Mouse (Mus musculus): ENCODE measurements at regions not wholly inside any gene's neighbourhood (a gene's known extent, or its start where the extent isn't known, plus 50 kb on each side); places are given as distances from the start of the nearest gene placed in this dataset.

DNA sequence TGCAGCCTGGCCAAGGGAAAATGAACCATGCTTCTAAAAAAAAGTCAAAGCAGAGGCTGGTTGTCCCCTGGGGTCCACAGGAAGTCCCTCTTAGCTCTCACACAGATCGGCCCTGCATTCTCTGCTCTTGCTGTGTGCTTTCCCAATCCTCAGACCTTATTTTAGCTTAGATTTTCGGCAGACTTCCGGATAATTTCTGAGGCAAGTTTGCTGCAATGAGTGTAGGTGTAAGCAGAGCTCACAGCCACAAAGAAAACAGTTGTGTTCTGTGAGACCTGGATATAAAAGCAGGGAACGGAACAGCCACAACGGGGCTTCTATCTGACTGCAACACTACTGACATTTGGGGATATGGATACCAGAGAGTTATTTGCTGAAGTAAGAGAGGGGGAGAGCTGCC, 271.9 kb downstream of the Xpnpep1 start:
- no peaks in the 10 kb centered on the region for H3K4me1 ChIP-seq (ENCODE audit: control insufficient read depth, insufficient read depth, low read length)
- 70% methylated on average over 5 of the region's 5 CpGs for WGBS
- H3K4me3 ChIP-seq (replicated peaks; ENCODE audit: control insufficient read depth, low read depth, low read length): no peak overlapping the region
- TF ChIP-seq POLR2A (IDR thresholded peaks at IDR 0.05; ENCODE audit: borderline replicate concordance, control insufficient read depth, low read depth, low read length) (no peak), CTCF (IDR thresholded peaks at IDR 0.05; ENCODE audit: control insufficient read depth, insufficient read depth, low read length) (no peak)
- no peak overlapping the region for H3K27ac ChIP-seq (ENCODE audit: control insufficient read depth, insufficient read depth, low read depth, low read length, poor library complexity)

DNA sequence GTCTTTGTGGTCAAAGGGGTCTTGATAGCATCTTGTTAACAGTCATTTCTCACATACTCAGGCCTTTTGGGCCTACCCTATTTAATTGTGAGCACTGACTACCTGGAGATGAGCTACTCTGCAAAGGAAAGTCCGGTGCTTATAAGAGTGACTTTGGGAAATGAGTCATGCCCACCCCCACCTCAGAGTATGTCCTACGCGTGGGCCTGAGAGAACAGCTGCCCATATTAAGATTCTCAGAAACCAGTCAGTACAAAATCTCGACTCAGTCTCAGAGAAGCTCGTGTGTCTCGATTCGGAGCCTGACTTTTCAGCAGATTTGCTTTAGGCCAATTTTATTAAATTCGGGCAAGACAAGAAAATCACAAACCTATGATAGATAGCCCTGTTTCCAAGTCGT, 301.1 kb downstream of the Xpnpep1 start:
- Histone ChIP-seq H3K4me1 (ENCODE audit: control insufficient read depth, insufficient read depth, low read length) (no peaks in the 10 kb centered on the region), H3K27ac (ENCODE audit: control insufficient read depth, insufficient read depth, low read depth, low read length, poor library complexity) (no peak overlapping the region), H3K4me3 (replicated peaks; ENCODE audit: control insufficient read depth, low read depth, low read length) (no peak overlapping the region)
- WGBS: 80% methylated on average over 9 of the region's 9 CpGs
- TF ChIP-seq POLR2A (IDR thresholded peaks at IDR 0.05; ENCODE audit: borderline replicate concordance, control insufficient read depth, low read depth, low read length) (no peak), CTCF (IDR thresholded peaks at IDR 0.05; ENCODE audit: control insufficient read depth, insufficient read depth, low read length) (no peak)

DNA sequence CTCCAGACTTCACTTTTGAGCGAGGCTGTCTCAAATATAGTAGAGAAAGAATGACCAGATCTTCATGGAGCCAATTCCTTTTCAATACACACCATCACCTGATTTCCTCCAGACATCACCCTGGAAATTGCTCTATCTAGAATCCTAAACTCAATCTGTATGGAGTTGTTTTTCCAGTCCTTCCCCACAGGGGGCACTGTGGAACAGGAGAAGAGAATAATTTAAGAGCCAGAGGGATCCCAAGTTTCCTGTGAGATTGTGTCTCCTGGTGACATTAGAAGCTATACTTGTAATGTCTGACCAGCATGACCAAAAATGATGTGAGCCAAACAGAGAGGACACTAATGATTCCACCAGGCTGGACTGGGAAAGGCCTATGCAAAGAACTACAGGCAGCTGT, 318.2 kb downstream of the Xpnpep1 start:
- no peak overlapping the region for H3K27ac ChIP-seq (ENCODE audit: control insufficient read depth, insufficient read depth, low read depth, low read length, poor library complexity)
- no peaks in the 10 kb centered on the region for H3K4me1 ChIP-seq (ENCODE audit: control insufficient read depth, insufficient read depth, low read length)
- H3K4me3 ChIP-seq (replicated peaks; ENCODE audit: control insufficient read depth, low read depth, low read length): no peak overlapping the region
- 24% methylated on average over 1 of the region's 1 CpGs for WGBS
- TF ChIP-seq POLR2A (IDR thresholded peaks at IDR 0.05; ENCODE audit: borderline replicate concordance, control insufficient read depth, low read depth, low read length) (no peak), CTCF (IDR thresholded peaks at IDR 0.05; ENCODE audit: control insufficient read depth, insufficient read depth, low read length) (no peak)

DNA sequence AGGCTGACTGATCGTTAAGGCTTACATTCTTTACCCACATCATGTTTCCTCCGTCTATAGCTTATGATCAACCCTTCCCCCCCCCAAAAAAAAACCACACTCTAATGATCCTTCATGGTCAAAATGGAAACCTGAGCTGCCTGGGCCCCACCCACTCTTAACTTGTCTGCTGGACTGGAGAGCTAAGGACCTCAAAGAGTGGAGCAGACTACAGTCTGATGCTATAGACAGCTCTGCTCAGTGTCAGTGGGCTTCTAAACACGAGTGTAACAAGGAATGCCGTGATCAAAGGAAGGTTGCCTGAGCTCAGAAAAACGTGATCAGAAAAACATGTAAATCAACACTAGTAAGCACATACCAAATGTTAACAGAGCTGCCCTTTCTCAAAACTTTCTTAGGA, 324.7 kb downstream of the Xpnpep1 start:
- WGBS: 67% methylated on average over 5 of the region's 5 CpGs
- TF ChIP-seq CTCF (IDR thresholded peaks at IDR 0.05; ENCODE audit: control insufficient read depth, insufficient read depth, low read length) (no peak), POLR2A (IDR thresholded peaks at IDR 0.05; ENCODE audit: borderline replicate concordance, control insufficient read depth, low read depth, low read length) (no peak)
- H3K27ac ChIP-seq (ENCODE audit: control insufficient read depth, insufficient read depth, low read depth, low read length, poor library complexity): no peak overlapping the region

DNA sequence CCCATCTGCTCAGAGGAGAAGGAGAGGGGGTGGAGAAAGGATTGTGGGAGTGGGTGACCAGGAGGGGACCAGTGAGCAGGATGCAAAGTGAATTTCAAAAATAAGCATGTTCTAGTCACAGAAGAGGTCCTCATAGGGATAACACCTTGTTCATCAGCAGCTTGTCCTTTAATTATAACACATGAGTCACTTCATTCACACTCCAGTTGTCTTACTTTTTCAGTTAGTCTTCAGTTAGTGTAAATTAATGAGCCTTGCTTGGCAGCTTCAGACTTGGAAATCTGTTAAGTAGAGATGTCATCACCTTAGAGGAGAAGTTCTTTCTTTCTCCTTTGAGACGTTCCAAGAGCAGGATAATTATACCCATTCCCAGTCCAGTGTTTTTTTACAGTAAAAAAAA, 332.3 kb downstream of the Xpnpep1 start:
- H3K4me1 ChIP-seq (ENCODE audit: control insufficient read depth, insufficient read depth, low read length): no peaks in the 10 kb centered on the region
- TF ChIP-seq POLR2A (IDR thresholded peaks at IDR 0.05; ENCODE audit: borderline replicate concordance, control insufficient read depth, low read depth, low read length) (no peak), CTCF (IDR thresholded peaks at IDR 0.05; ENCODE audit: control insufficient read depth, insufficient read depth, low read length) (no peak)
- 77% methylated on average over 1 of the region's 1 CpGs for WGBS
- no peak overlapping the region for H3K27ac ChIP-seq (ENCODE audit: control insufficient read depth, insufficient read depth, low read depth, low read length, poor library complexity)
- H3K4me3 ChIP-seq (replicated peaks; ENCODE audit: control insufficient read depth, low read depth, low read length): no peak overlapping the region

More for the DNA sequence above, 324.7 kb downstream of the Xpnpep1 start:
- no peaks in the 10 kb centered on the region for H3K4me1 ChIP-seq (ENCODE audit: control insufficient read depth, insufficient read depth, low read length)
- no peak overlapping the region for H3K4me3 ChIP-seq (replicated peaks; ENCODE audit: control insufficient read depth, low read depth, low read length)

DNA sequence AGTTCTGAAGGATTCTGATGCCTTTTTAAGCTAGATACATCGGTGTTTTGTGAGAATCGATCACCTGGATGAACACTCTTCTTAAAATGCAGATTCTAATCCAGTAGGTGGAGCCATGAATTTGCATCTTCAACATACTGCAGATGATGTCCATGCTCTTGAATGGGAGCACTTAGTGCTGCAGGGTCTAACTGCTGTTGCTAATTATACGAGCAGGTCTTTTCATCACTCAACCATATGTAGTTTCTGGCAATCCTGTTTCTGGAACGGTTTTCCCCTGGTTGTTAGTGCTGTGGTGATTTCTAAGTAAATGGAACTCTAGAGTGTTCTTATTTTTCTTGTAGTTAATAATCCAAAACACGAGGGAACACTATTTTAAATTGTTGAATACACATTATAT, 379.0 kb downstream of the Xpnpep1 start:
- H3K4me1 ChIP-seq (ENCODE audit: control insufficient read depth, insufficient read depth, low read length): no peaks in the 10 kb centered on the region
- H3K27ac ChIP-seq (ENCODE audit: control insufficient read depth, insufficient read depth, low read depth, low read length, poor library complexity): no peak overlapping the region
- 75% methylated on average over 5 of the region's 5 CpGs for WGBS
- H3K4me3 ChIP-seq (replicated peaks; ENCODE audit: control insufficient read depth, low read depth, low read length): no peak overlapping the region
- TF ChIP-seq CTCF (IDR thresholded peaks at IDR 0.05; ENCODE audit: control insufficient read depth, insufficient read depth, low read length) (no peak), POLR2A (IDR thresholded peaks at IDR 0.05; ENCODE audit: borderline replicate concordance, control insufficient read depth, low read depth, low read length) (no peak)

DNA sequence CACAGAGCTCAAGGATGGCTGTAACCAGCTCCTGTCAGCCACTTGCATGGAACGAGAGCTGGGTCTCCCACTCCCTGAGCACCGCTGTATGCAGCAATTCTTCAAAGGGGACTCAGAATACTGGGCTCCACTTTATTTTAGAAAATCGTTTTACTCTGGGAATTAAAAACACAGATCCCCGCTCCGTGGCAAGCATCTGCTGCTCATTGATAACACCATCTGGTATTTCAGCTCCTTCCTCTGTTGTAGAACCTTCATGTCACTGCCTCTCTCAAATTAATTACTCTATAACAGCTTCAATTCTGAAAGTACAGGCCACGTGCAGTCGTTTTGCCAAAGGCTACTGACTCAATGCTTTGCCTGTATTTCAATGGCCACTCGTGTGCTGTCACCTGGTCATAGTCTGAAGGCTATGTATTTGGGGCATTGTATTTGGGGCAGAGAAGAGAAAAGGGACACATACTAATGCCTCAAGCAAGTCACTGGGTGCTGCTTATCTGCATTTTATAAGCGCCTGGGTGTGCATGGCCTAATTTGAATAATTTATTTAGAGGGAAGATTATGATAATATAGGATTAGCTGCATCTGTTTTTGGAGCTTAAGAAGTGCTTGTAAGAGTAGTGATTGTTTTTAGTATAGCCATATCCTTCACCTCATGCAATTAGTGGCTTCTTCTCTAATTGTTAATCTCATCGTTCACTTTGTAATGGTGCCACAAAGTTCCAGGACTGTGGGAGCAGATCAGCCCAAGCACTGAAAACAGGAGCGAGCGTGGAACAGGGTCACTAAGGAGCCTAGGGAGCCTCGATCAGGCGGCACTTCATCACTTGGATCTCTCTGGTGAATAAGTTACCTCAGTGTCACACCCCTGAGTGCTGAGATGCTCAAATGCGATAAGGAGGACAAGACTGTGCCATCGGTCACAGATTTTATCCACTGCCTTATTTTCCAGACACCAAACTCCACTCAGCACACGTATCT, 383.3 kb downstream of the Ins1 start:
- Histone ChIP-seq H3K4me1 (ENCODE audit: control insufficient read depth, insufficient read depth, low read length) (no peaks in the 10 kb centered on the region), H3K4me3 (replicated peaks; ENCODE audit: control insufficient read depth, low read depth, low read length) (no peak overlapping the region), H3K27ac (ENCODE audit: control insufficient read depth, insufficient read depth, low read depth, low read length, poor library complexity) (no peak overlapping the region)
- 71% methylated on average over 17 of the region's 17 CpGs for WGBS
- no peak for TF ChIP-seq POLR2A (IDR thresholded peaks at IDR 0.05; ENCODE audit: borderline replicate concordance, control insufficient read depth, low read depth, low read length)
- no peak for TF ChIP-seq CTCF (IDR thresholded peaks at IDR 0.05; ENCODE audit: control insufficient read depth, insufficient read depth, low read length)

DNA sequence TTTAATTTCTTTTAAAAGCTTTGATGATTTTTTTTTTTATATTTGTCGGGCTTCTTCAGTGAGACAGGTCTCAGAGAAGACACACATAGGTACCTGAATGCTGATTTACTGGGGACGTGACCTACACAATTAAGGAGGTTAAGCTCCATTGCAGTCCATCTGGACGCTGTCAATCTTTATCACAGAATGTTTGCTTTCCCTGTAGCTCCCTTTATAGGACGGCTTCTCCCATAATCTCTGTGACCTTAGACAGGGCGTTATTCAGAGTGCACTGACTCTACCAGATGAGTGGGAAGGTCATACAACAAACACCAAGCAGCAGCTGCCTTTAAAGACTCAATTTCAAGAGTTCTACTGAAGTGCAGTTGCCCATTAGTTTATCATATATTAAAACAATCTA, 376.1 kb downstream of the Ins1 start:
- TF ChIP-seq CTCF (IDR thresholded peaks at IDR 0.05; ENCODE audit: control insufficient read depth, insufficient read depth, low read length) (no peak), POLR2A (IDR thresholded peaks at IDR 0.05; ENCODE audit: borderline replicate concordance, control insufficient read depth, low read depth, low read length) (no peak)
- Histone ChIP-seq H3K4me3 (replicated peaks; ENCODE audit: control insufficient read depth, low read depth, low read length) (no peak overlapping the region), H3K4me1 (ENCODE audit: control insufficient read depth, insufficient read depth, low read length) (no peaks in the 10 kb centered on the region), H3K27ac (ENCODE audit: control insufficient read depth, insufficient read depth, low read depth, low read length, poor library complexity) (no peak overlapping the region)
- WGBS: 74% methylated on average over 5 of the region's 5 CpGs

Data from bone marrow, adult 2 months (tissue).